Mouse (Mus musculus): ENCODE results near the gene Magt1. TPM values are rescaled to one million over a fixed set of nuclear protein-coding genes. Genes with fewer than 3 reads are reported as not detected.
"Not testable (repeated sequence)": the region's sequence is repeated elsewhere in the genome, so short reads cannot be mapped to it uniquely, and the experiment has no call there.

The Magt1 gene
- polyA plus RNA-seq, 1 experiment from 2014 or later: 23.9 TPM

GRCm38 (mm10) chrX:105937736-105938135, 74.0 kb downstream of the Magt1 start:
- Histone ChIP-seq H3K27me3 (no peaks in the 10 kb centered on the region), H3K4me3 (no peak overlapping the region), H3K9me3 (no peaks in the 10 kb centered on the region), H3K36me3 (no peaks in the 10 kb centered on the region), H3K27ac (replicated peaks) (no peak overlapping the region), H3K9ac (replicated peaks) (no peak overlapping the region), H3K4me2 (replicated peaks) (no peak overlapping the region), H3K4me1 (no peaks in the 10 kb centered on the region)
- ATAC-seq (replicated peaks): no peak
- 77% methylated on average over 2 of the region's 2 CpGs for WGBS

- no peaks in the 10 kb centered on the region for H3K4me1 ChIP-seq
- H3K9me3 ChIP-seq: no peaks in the 10 kb centered on the region
- 55% methylated on average over 5 of the region's 5 CpGs for WGBS
- no peaks in the 10 kb centered on the region for H3K36me3 ChIP-seq
- no peak overlapping the region for H3K9ac ChIP-seq (replicated peaks)
- no peak overlapping the region for H3K27ac ChIP-seq (replicated peaks)
- H3K27me3 ChIP-seq: no peaks in the 10 kb centered on the region
- ATAC-seq (replicated peaks): no peak
- no peak overlapping the region for H3K4me2 ChIP-seq (replicated peaks)
- no peak overlapping the region for H3K4me3 ChIP-seq
Measured at GRCm38 (mm10) chrX:105934341-105934740, 77.4 kb downstream of the Magt1 start.

- no peaks in the 10 kb centered on the region for H3K27me3 ChIP-seq
- H3K36me3 ChIP-seq: no peaks in the 10 kb centered on the region
- H3K4me2 ChIP-seq (replicated peaks): peak overlapping the region; percentile 26
- ATAC-seq (replicated peaks): peak; percentile 50
- 37% methylated on average over 8 of the region's 8 CpGs for WGBS
- H3K9me3 ChIP-seq: no peaks in the 10 kb centered on the region
- peaks cover 16% of the 10 kb centered on the region for H3K4me1 ChIP-seq
- H3K9ac ChIP-seq (replicated peaks): 0 out of 2 replicates have a peak overlapping the region, but pooled peaks have one; percentile 87
- peak overlapping the region; percentile 94 for H3K27ac ChIP-seq (replicated peaks)
- peak overlapping the region; percentile 77 for H3K4me3 ChIP-seq
Measured at GRCm38 (mm10) chrX:105929478-105930038, 82.1 kb downstream of the Magt1 start.

- peak within 1 kb of the TSS; percentile 94 for H3K27ac ChIP-seq (replicated peaks)
- WGBS: 28% methylated on average over 42 of the region's 42 CpGs
- peak; percentile 95 for ATAC-seq (replicated peaks)
- no peaks in the 10 kb centered on the region for H3K36me3 ChIP-seq
- no peaks in the 10 kb centered on the region for H3K27me3 ChIP-seq
- H3K4me1 ChIP-seq: peaks cover 16% of the 10 kb centered on the region
- H3K9ac ChIP-seq (replicated peaks): peak within 1 kb of the TSS; percentile 87
- H3K4me3 ChIP-seq: peak within 1 kb of the TSS; percentile 77
- peak within 1 kb of the TSS; percentile 44 for H3K4me2 ChIP-seq (replicated peaks)
- H3K9me3 ChIP-seq: no peaks in the 10 kb centered on the region
Measured at GRCm38 (mm10) chrX:105928861-105929477, 82.7 kb downstream of the Magt1 start, which contains the start of gene Atrx. Gene Atrx (minus strand): TSS chrX:105929403.

GRCm38 (mm10) chrX:105927941-105928860, 83.5 kb downstream of the Magt1 start:
- H3K4me2 ChIP-seq (replicated peaks): peak overlapping the region; percentile 44
- ATAC-seq (replicated peaks): peak; percentile 54
- 29% methylated on average over 37 of the region's 69 CpGs for WGBS

GRCm38 (mm10) chrX:105926121-105926735, 85.5 kb downstream of the Magt1 start:
- H3K27ac ChIP-seq (replicated peaks): no peak overlapping the region
- no peak overlapping the region for H3K4me3 ChIP-seq
- H3K36me3 ChIP-seq: no peaks in the 10 kb centered on the region
- no peaks in the 10 kb centered on the region for H3K27me3 ChIP-seq
- peaks cover 16% of the 10 kb centered on the region for H3K4me1 ChIP-seq
- peak overlapping the region; percentile 44 for H3K4me2 ChIP-seq (replicated peaks)
- H3K9me3 ChIP-seq: no peaks in the 10 kb centered on the region
- H3K9ac ChIP-seq (replicated peaks): no peak overlapping the region
- no peak for ATAC-seq (replicated peaks)
- WGBS: 76% methylated on average over 12 of the region's 12 CpGs

More at GRCm38 (mm10) chrX:105927941-105928860, 83.5 kb downstream of the Magt1 start:
- Histone ChIP-seq H3K27me3 (no peaks in the 10 kb centered on the region), H3K9me3 (no peaks in the 10 kb centered on the region), H3K36me3 (no peaks in the 10 kb centered on the region), H3K9ac (replicated peaks) (peak overlapping the region; percentile 87), H3K4me1 (peaks cover 16% of the 10 kb centered on the region), H3K4me3 (peak overlapping the region; percentile 77), H3K27ac (replicated peaks) (peak overlapping the region; percentile 94)

- no peak overlapping the region for H3K4me2 ChIP-seq (replicated peaks)
- no peak for ATAC-seq (replicated peaks)
- H3K9me3 ChIP-seq: no peaks in the 10 kb centered on the region
- no peak overlapping the region for H3K27ac ChIP-seq (replicated peaks)
- H3K9ac ChIP-seq (replicated peaks): no peak overlapping the region
- H3K36me3 ChIP-seq: no peaks in the 10 kb centered on the region
- no peak overlapping the region for H3K4me3 ChIP-seq
- peaks cover 16% of the 10 kb centered on the region for H3K4me1 ChIP-seq
- WGBS: 88% methylated on average over 5 of the region's 5 CpGs
- H3K27me3 ChIP-seq: no peaks in the 10 kb centered on the region
Measured at GRCm38 (mm10) chrX:105924326-105925070, 87.2 kb downstream of the Magt1 start.

GRCm38 (mm10) chrX:105923896-105924295, 87.8 kb downstream of the Magt1 start:
- no peak for ATAC-seq (replicated peaks)
- peaks cover 16% of the 10 kb centered on the region for H3K4me1 ChIP-seq
- no peak overlapping the region for H3K4me3 ChIP-seq
- H3K36me3 ChIP-seq: no peaks in the 10 kb centered on the region
- H3K9me3 ChIP-seq: no peaks in the 10 kb centered on the region
- no peak overlapping the region for H3K27ac ChIP-seq (replicated peaks)
- H3K4me2 ChIP-seq (replicated peaks): no peak overlapping the region
- no peaks in the 10 kb centered on the region for H3K27me3 ChIP-seq
- WGBS: no CpG with 5 or more reads among the region's 1 CpGs
- H3K9ac ChIP-seq (replicated peaks): no peak overlapping the region

- H3K27ac ChIP-seq (replicated peaks); H3K9ac ChIP-seq (replicated peaks); H3K9me3 ChIP-seq; H3K4me2 ChIP-seq (replicated peaks); H3K4me3 ChIP-seq; H3K27me3 ChIP-seq; ATAC-seq (replicated peaks); H3K36me3 ChIP-seq: not testable (repeated sequence)
- H3K4me1 ChIP-seq: peaks cover 16% of the 10 kb centered on the region
- WGBS: 93% methylated on average over 7 of the region's 7 CpGs
Measured at GRCm38 (mm10) chrX:105922986-105923385, 88.7 kb downstream of the Magt1 start.

- no peak overlapping the region for H3K4me2 ChIP-seq (replicated peaks)
- H3K9ac ChIP-seq (replicated peaks): no peak overlapping the region
- no peaks in the 10 kb centered on the region for H3K9me3 ChIP-seq
- no peak overlapping the region for H3K27ac ChIP-seq (replicated peaks)
- H3K4me1 ChIP-seq: peaks cover 8% of the 10 kb centered on the region
- H3K27me3 ChIP-seq: no peaks in the 10 kb centered on the region
- H3K4me3 ChIP-seq: no peak overlapping the region
- no peaks in the 10 kb centered on the region for H3K36me3 ChIP-seq
- no peak for ATAC-seq (replicated peaks)
- WGBS: 84% methylated on average over 2 of the region's 2 CpGs
Measured at GRCm38 (mm10) chrX:105921421-105921820, 90.3 kb downstream of the Magt1 start.
